Comparison of ENCODE assay signal across 8 mouse cellular contexts in the genomic region with DNA sequence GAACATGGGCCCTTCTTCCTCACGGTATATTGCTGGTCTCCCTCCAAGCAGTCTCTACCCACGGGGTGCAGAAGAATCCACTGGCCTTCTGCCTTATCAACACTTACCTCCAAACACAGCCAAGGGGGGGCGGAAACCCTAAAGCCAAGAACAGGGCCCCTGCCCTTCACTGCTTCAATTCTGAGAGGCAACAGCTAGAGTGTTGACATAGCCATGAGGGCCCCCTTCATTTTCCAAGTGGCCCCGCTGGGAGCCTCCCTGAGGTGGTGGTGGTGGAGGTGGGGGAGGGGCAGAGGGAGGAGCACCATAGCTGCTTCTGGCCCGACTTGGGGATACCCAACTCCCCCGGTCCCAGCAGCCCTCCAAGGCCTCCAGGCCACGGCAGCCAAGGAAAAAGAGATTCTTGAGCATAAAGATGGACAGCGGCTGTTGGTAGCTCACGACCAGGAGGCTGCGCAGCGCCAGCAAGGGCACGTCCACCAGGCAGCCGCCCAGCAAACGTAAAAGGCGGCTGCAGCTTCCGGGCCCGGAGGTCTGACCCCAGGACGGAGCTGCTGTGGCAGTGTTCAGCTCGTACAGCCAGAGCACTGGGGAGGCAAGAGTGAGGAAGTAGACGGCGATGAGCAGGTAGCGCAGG. TPM values are rescaled to one million over a fixed set of nuclear protein-coding genes. Genes with fewer than 3 reads are reported as not detected.
A peak's percentile ranks its signal among the peaks of the same experiment; 100 is the strongest.
DNase-seq lines count a peak whose midpoint lies in the region; ATAC-seq lines count a peak whose summit lies in the region.

No protein-coding gene starts in this region.

- H3K9ac ChIP-seq in heart, embryonic 14.5 days (ENCODE audit: low read length) = no peak overlapping the region
- H3K9ac ChIP-seq in embryonic facial prominence, embryonic 11.5 days (replicated peaks; ENCODE audit: low read length) = 0 out of 2 replicates have a peak overlapping the region, but pooled peaks have one; percentile 5
- H3K9ac ChIP-seq in intestine, embryonic 16.5 days (ENCODE audit: low read depth, low read length) = no peak overlapping the region
- peak overlapping the region; percentile 36; the same call in 1 of the 2 replicates for H3K9ac ChIP-seq in midbrain, embryonic 11.5 days (ENCODE audit: low read length)

- H3K4me3 ChIP-seq in heart, embryonic 14.5 days (ENCODE audit: control insufficient read depth in 1 of 2, insufficient read depth in 1 of 2, low read depth in 1 of 2, low read length in 2 of 2) = peak overlapping the region; percentile 62 to 67
- peak overlapping the region; percentile 64 for H3K4me3 ChIP-seq in embryonic facial prominence, embryonic 11.5 days (ENCODE audit: low read depth, low read length)
- H3K4me3 ChIP-seq in intestine, embryonic 16.5 days (ENCODE audit: low read length) = peak overlapping the region; percentile 63
- peak overlapping the region; percentile 66 for H3K4me3 ChIP-seq in midbrain, embryonic 11.5 days (ENCODE audit: low read depth, low read length)

- peaks cover 5 to 22% of the 10 kb centered on the region in 2 experiments for H3K4me1 ChIP-seq in heart, embryonic 14.5 days (ENCODE audit: control insufficient read depth in 2 of 2, insufficient read depth in 2 of 2, low read length in 2 of 2)
- H3K4me1 ChIP-seq in embryonic facial prominence, embryonic 11.5 days (ENCODE audit: control insufficient read depth, insufficient read depth, low read length) = peaks cover 6% of the 10 kb centered on the region; the same call in 1 of the 2 replicates
- H3K4me1 ChIP-seq in intestine, embryonic 16.5 days (ENCODE audit: control insufficient read depth, insufficient read depth, low read length) = peaks cover 14% of the 10 kb centered on the region
- H3K4me1 ChIP-seq in midbrain, embryonic 11.5 days (ENCODE audit: control insufficient read depth, insufficient read depth, low read length) = peaks cover 14% of the 10 kb centered on the region

- DNase-seq in heart, postnatal 36 days = no peak
- no peak for DNase-seq in embryonic facial prominence, embryonic 11.5 days (ENCODE audit: low spot score)
- peak; percentile 91 for DNase-seq in midbrain, embryonic 11.5 days (ENCODE audit: low spot score, missing footprints)
- no peak for DNase-seq in left cerebral cortex, postnatal 25 days (ENCODE audit: low spot score in 2 of 2)
- DNase-seq in cerebellum, postnatal 25 days = no peak
- no peak for DNase-seq in gastrocnemius, adult 8-10 months (ENCODE audit: low spot score in 2 of 2)

- no peak overlapping the region for H3K27ac ChIP-seq in heart, embryonic 14.5 days (replicated peaks in 1 of 2; ENCODE audit: control insufficient read depth in 1 of 2, insufficient read depth in 1 of 2, low read depth in 2 of 2, low read length in 2 of 2)
- H3K27ac ChIP-seq in embryonic facial prominence, embryonic 11.5 days (replicated peaks; ENCODE audit: low read depth, low read length) = no peak overlapping the region
- H3K27ac ChIP-seq in intestine, embryonic 16.5 days (ENCODE audit: low read length) = no peak overlapping the region
- H3K27ac ChIP-seq in midbrain, embryonic 11.5 days (ENCODE audit: low read depth, low read length) = no peak overlapping the region

- ATAC-seq in heart, embryonic 14.5 days (ENCODE audit: insufficient number of reproducible peaks, insufficient read depth, low FRiP score, low read depth) = no peak
- no peak for ATAC-seq in embryonic facial prominence, embryonic 11.5 days (replicated peaks; ENCODE audit: insufficient number of reproducible peaks, low FRiP score, low TSS enrichment, low read depth)
- ATAC-seq in intestine, embryonic 16.5 days = peak; percentile 1; the same call in 1 of the 2 replicates
- ATAC-seq in midbrain, embryonic 11.5 days (ENCODE audit: low FRiP score) = no peak

- WGBS in heart, embryonic 14.5 days = 4% methylated on average over 22 of the region's 22 CpGs
- WGBS in embryonic facial prominence, embryonic 11.5 days = 10% methylated on average over 22 of the region's 22 CpGs
- WGBS in intestine, embryonic 16.5 days = 7% methylated on average over 22 of the region's 22 CpGs
- 12% methylated on average over 22 of the region's 22 CpGs for WGBS in midbrain, embryonic 11.5 days

- intact Hi-C loops in heart, postnatal 36 days (cut with DNase I) = no loop called here
- intact Hi-C loops in left cerebral cortex, postnatal 25 days (cut with DNase I) = loop anchor here (2.0 kb wide), 1 partner anchor 39 kb away; a partner anchor contains a TSS

- peaks cover 43% of the 10 kb centered on the region for H3K27me3 ChIP-seq in heart, embryonic 14.5 days (ENCODE audit: control insufficient read depth, insufficient read depth, low read length)
- peaks cover 29% of the 10 kb centered on the region for H3K27me3 ChIP-seq in embryonic facial prominence, embryonic 11.5 days (ENCODE audit: control insufficient read depth, insufficient read depth, low read length)
- H3K27me3 ChIP-seq in intestine, embryonic 16.5 days (replicated peaks; ENCODE audit: control insufficient read depth, insufficient read depth, low read length) = peaks cover 39% of the 10 kb centered on the region
- H3K27me3 ChIP-seq in midbrain, embryonic 11.5 days (ENCODE audit: control insufficient read depth, insufficient read depth, low read length) = peaks cover 15% of the 10 kb centered on the region

- H3K36me3 ChIP-seq in heart, embryonic 14.5 days (ENCODE audit: control insufficient read depth, insufficient read depth, low read length) = no peaks in the 10 kb centered on the region
- H3K36me3 ChIP-seq in embryonic facial prominence, embryonic 11.5 days (replicated peaks; ENCODE audit: control insufficient read depth, insufficient read depth, low read depth, low read length) = no peaks in the 10 kb centered on the region
- H3K36me3 ChIP-seq in intestine, embryonic 16.5 days (ENCODE audit: control insufficient read depth, insufficient read depth, low read length) = no peaks in the 10 kb centered on the region
- H3K36me3 ChIP-seq in midbrain, embryonic 11.5 days (ENCODE audit: control insufficient read depth, insufficient read depth, low read length) = no peaks in the 10 kb centered on the region

- H3K4me2 ChIP-seq in heart, embryonic 14.5 days (ENCODE audit: low read length) = peak overlapping the region; percentile 99
- peak overlapping the region; percentile 97 for H3K4me2 ChIP-seq in embryonic facial prominence, embryonic 11.5 days (ENCODE audit: low read depth, low read length)
- peak overlapping the region; percentile 97 for H3K4me2 ChIP-seq in intestine, embryonic 16.5 days (ENCODE audit: low read depth, low read length)
- H3K4me2 ChIP-seq in midbrain, embryonic 11.5 days = peak overlapping the region; percentile 80

- H3K9me3 ChIP-seq in heart, embryonic 14.5 days (ENCODE audit: control insufficient read depth, low read length) = no peaks in the 10 kb centered on the region
- no peaks in the 10 kb centered on the region for H3K9me3 ChIP-seq in embryonic facial prominence, embryonic 11.5 days (replicated peaks; ENCODE audit: control insufficient read depth, low read length)
- no peaks in the 10 kb centered on the region for H3K9me3 ChIP-seq in intestine, embryonic 16.5 days (ENCODE audit: control insufficient read depth, low read length)
- no peaks in the 10 kb centered on the region for H3K9me3 ChIP-seq in midbrain, embryonic 11.5 days (ENCODE audit: control insufficient read depth, low read length)

RNA-seq across cellular contexts. Expression of a gene that starts 1.6 kb away (rescaled TPM):
- 0.04 and 0.07 TPM in 2 replicates for polyA plus RNA-seq in heart, embryonic 14.5 days (2014; fragmentation: Nextera tagmentation; extraction: Ambion mirVana)
- total RNA-seq in heart, postnatal 36 days (2021) = not detected
- 0.38 and 0.41 TPM in 2 replicates for polyA plus RNA-seq in embryonic facial prominence, embryonic 11.5 days (2014; fragmentation: Nextera tagmentation; extraction: Ambion mirVana)
- polyA plus RNA-seq in intestine, embryonic 16.5 days (2015; fragmentation: Nextera tagmentation; extraction: Ambion mirVana) = 0.06 TPM in 2 replicates
- polyA plus RNA-seq in midbrain, embryonic 11.5 days (2014; fragmentation: Nextera tagmentation; extraction: Ambion mirVana) = 0.78 and 0.88 TPM in 2 replicates
- 10 to 100 TPM; 65.3 to 78.4 TPM for total RNA-seq in left cerebral cortex, postnatal 25 days (2021)
- not detected for total RNA-seq in gastrocnemius, adult 8-10 months (2022)

RNA-seq across cellular contexts. Expression of a gene that starts 28.9 kb away (rescaled TPM):
- polyA plus RNA-seq in heart, embryonic 14.5 days (2014; fragmentation: Nextera tagmentation; extraction: Ambion mirVana) = 1.8 and 2.3 TPM in 2 replicates
- 1 to 10 TPM; 2.9 to 3.5 TPM for total RNA-seq in heart, postnatal 36 days (2021)
- polyA plus RNA-seq in embryonic facial prominence, embryonic 11.5 days (2014; fragmentation: Nextera tagmentation; extraction: Ambion mirVana) = 1.9 and 2.0 TPM in 2 replicates
- polyA plus RNA-seq in intestine, embryonic 16.5 days (2015; fragmentation: Nextera tagmentation; extraction: Ambion mirVana) = 6.8 and 6.9 TPM in 2 replicates
- polyA plus RNA-seq in midbrain, embryonic 11.5 days (2014; fragmentation: Nextera tagmentation; extraction: Ambion mirVana) = 1.6 and 2.0 TPM in 2 replicates
- 10 to 100 TPM; 12.1 to 17.0 TPM for total RNA-seq in left cerebral cortex, postnatal 25 days (2021)
- total RNA-seq in gastrocnemius, adult 8-10 months (2022) = 1 to 10 TPM in 3 of 4 experiments, under 1 TPM in 1; 0.75 to 2.6 (median 1.3) TPM

RNA-seq across cellular contexts. Expression of a gene that starts 39.1 kb away (rescaled TPM):
- polyA plus RNA-seq in heart, embryonic 14.5 days (2014; fragmentation: Nextera tagmentation; extraction: Ambion mirVana) = 11.7 and 14.1 TPM in 2 replicates
- 10 to 100 TPM; 17.7 to 22.2 TPM for total RNA-seq in heart, postnatal 36 days (2021)
- polyA plus RNA-seq in embryonic facial prominence, embryonic 11.5 days (2014; fragmentation: Nextera tagmentation; extraction: Ambion mirVana) = 13.3 and 14.2 TPM in 2 replicates
- polyA plus RNA-seq in intestine, embryonic 16.5 days (2015; fragmentation: Nextera tagmentation; extraction: Ambion mirVana) = 14.0 and 15.8 TPM in 2 replicates
- polyA plus RNA-seq in midbrain, embryonic 11.5 days (2014; fragmentation: Nextera tagmentation; extraction: Ambion mirVana) = 12.4 and 15.0 TPM in 2 replicates
- total RNA-seq in left cerebral cortex, postnatal 25 days (2021) = 10 to 100 TPM; 33.0 to 37.0 TPM
- total RNA-seq in gastrocnemius, adult 8-10 months (2022) = 10 to 100 TPM; 21.1 to 23.2 (median 22.1) TPM

Comparison
In these comparisons a context has a peak if more than half of its experiments do, and no peak if none do; other contexts are left out.
1. H3K9ac ChIP-seq: peak in embryonic facial prominence, embryonic 11.5 days (single experiment) and midbrain, embryonic 11.5 days (single experiment); none in heart, embryonic 14.5 days (single experiment) and intestine, embryonic 16.5 days (single experiment).
2. Peak in every context shown above with its lines, with median percentiles within 50 percentile points of each other: H3K4me2 ChIP-seq and H3K4me3 ChIP-seq.